17 mouse cellular contexts compared by ENCODE assay signal in genomic region chr7:127759716-127760115, GRCm38 (mm10). TPM values are rescaled to one million over a fixed set of nuclear protein-coding genes. Genes with fewer than 3 reads are reported as not detected.
A peak's percentile ranks its signal among the peaks of the same experiment; 100 is the strongest.
DNase-seq lines count a peak whose midpoint lies in the region; ATAC-seq lines count a peak whose summit lies in the region.
"Had no signal": no experiment of that assay in that cellular context is flagged by ENCODE, and none has a peak within 500 bp of the region (broad histone marks: within the 10 kb centered on the region; RNA-seq: fewer than 3 reads in every experiment).

No protein-coding gene starts in this region.

- no peak overlapping the region for H3K27ac ChIP-seq in heart, embryonic 16.5 days (ENCODE audit: low read length)
- no peak overlapping the region for H3K27ac ChIP-seq in neural tube, embryonic 13.5 days (replicated peaks)
- H3K27ac ChIP-seq: hindbrain, embryonic 12.5 days had no signal

- WGBS in heart, embryonic 16.5 days = 32% methylated on average over 6 of the region's 6 CpGs
- WGBS in neural tube, embryonic 13.5 days = 81% methylated on average over 6 of the region's 6 CpGs

- no peaks in the 10 kb centered on the region for H3K9me3 ChIP-seq in heart, embryonic 16.5 days (replicated peaks; ENCODE audit: control insufficient read depth, low read length)
- no peaks in the 10 kb centered on the region for H3K9me3 ChIP-seq in neural tube, embryonic 13.5 days
- H3K9me3 ChIP-seq: hindbrain, embryonic 12.5 days; limb, embryonic 15.5 days had no signal

- ATAC-seq in heart, embryonic 16.5 days (replicated peaks; ENCODE audit: extremely low read depth, insufficient read depth, low FRiP score) = no peak
- ATAC-seq in neural tube, embryonic 13.5 days (ENCODE audit: low read depth) = no peak
- ATAC-seq in granulocyte monocyte progenitor cell, adult 5-6 weeks (replicated peaks; ENCODE audit: poor library complexity, severe bottlenecking) = peak; percentile 72

- no peak for DNase-seq in heart, adult 8-10 months (ENCODE audit: low spot score)
- DNase-seq in neural tube, embryonic 10.5 days (ENCODE audit: extremely low spot score, low spot score) = no peak
- peak; percentile 23 for DNase-seq in splenic B cell, adult 2 months (ENCODE audit: low read depth, low spot score)
- DNase-seq in cerebellum, postnatal 4 days (ENCODE audit: low spot score in 2 of 2) = no peak
- DNase-seq: adrenal gland, postnatal 36 days; cerebellum, adult 18-20 months; spleen, adult 18-20 months had no signal

- H3K4me1 ChIP-seq in heart, embryonic 16.5 days (ENCODE audit: control insufficient read depth, insufficient read depth, low read length) = peaks cover 12% of the 10 kb centered on the region
- H3K4me1 ChIP-seq in neural tube, embryonic 13.5 days (replicated peaks) = peaks cover 32% of the 10 kb centered on the region

- no peaks in the 10 kb centered on the region for H3K27me3 ChIP-seq in heart, embryonic 16.5 days (ENCODE audit: control insufficient read depth, insufficient read depth, low read length)
- H3K27me3 ChIP-seq in neural tube, embryonic 13.5 days = no peaks in the 10 kb centered on the region
- H3K27me3 ChIP-seq in splenic B cell, adult 2 months (ENCODE audit: control insufficient read depth, insufficient read depth, low read length, poor library complexity, severe bottlenecking) = no peaks in the 10 kb centered on the region
- H3K27me3 ChIP-seq: hindbrain, embryonic 12.5 days; limb, embryonic 15.5 days had no signal

- H3K4me2 ChIP-seq in heart, embryonic 16.5 days (ENCODE audit: low read depth, low read length) = peak overlapping the region; percentile 19; the same call in 1 of the 2 replicates
- H3K4me2 ChIP-seq in neural tube, embryonic 13.5 days = no peak overlapping the region
- H3K4me2 ChIP-seq: hindbrain, embryonic 12.5 days; limb, embryonic 15.5 days had no signal

- no peak overlapping the region for H3K9ac ChIP-seq in heart, embryonic 16.5 days (ENCODE audit: low read length)
- H3K9ac ChIP-seq in neural tube, embryonic 13.5 days = peak overlapping the region; percentile 31; the same call in 1 of the 2 replicates
- H3K9ac ChIP-seq: hindbrain, embryonic 12.5 days; limb, embryonic 15.5 days had no signal

- H3K4me3 ChIP-seq in heart, embryonic 16.5 days (ENCODE audit: low read length) = no peak overlapping the region
- H3K4me3 ChIP-seq in neural tube, embryonic 13.5 days = no peak overlapping the region
- H3K4me3 ChIP-seq: erythroblast, embryonic 14.5 days; hindbrain, embryonic 12.5 days; limb, embryonic 15.5 days had no signal

- H3K36me3 ChIP-seq in heart, embryonic 16.5 days (ENCODE audit: control insufficient read depth, insufficient read depth) = peaks cover 8% of the 10 kb centered on the region; the same call in 1 of the 2 replicates
- peaks cover 94% of the 10 kb centered on the region for H3K36me3 ChIP-seq in neural tube, embryonic 13.5 days
- H3K36me3 ChIP-seq in splenic B cell, adult 2 months (ENCODE audit: control insufficient read depth, insufficient read depth, low read length, poor library complexity, severe bottlenecking) = 0 out of 2 replicates have a peak, but pooled peaks cover 2% of the 10 kb centered on the region

RNA-seq across cellular contexts. Expression of gene Orai3, which starts 9.9 kb away (rescaled TPM):
- polyA plus RNA-seq in heart, embryonic 16.5 days (2015; fragmentation: Nextera tagmentation; extraction: Ambion mirVana) = 20.3 and 21.4 TPM in 2 replicates
- 10 to 100 TPM; 20.0 to 26.6 (median 24.7) TPM for total RNA-seq in heart, adult 8-10 months (2022)
- polyA plus RNA-seq in neural tube, embryonic 13.5 days (2015; fragmentation: Nextera tagmentation; extraction: Ambion mirVana) = 9.7 and 9.9 TPM in 2 replicates
- total RNA-seq in granulocyte monocyte progenitor cell, adult 5-6 weeks (2014; fragmentation: Nextera tagmentation) = 36.8 and 41.2 TPM in 2 replicates
- 22.7 and 22.8 TPM in 2 replicates for total RNA-seq in granulocyte monocyte progenitor cell, adult 5-6 weeks (2017)

RNA-seq across cellular contexts. Expression of gene Fbxl19, which starts 15.4 kb away (rescaled TPM):
- polyA plus RNA-seq in heart, embryonic 16.5 days (2015; fragmentation: Nextera tagmentation; extraction: Ambion mirVana) = 1.3 and 2.1 TPM in 2 replicates
- total RNA-seq in heart, adult 8-10 months (2022) = 1 to 10 TPM; 1.9 to 4.9 (median 3.2) TPM
- 8.0 and 8.8 TPM in 2 replicates for polyA plus RNA-seq in neural tube, embryonic 13.5 days (2015; fragmentation: Nextera tagmentation; extraction: Ambion mirVana)
- 11.1 and 11.7 TPM in 2 replicates for total RNA-seq in granulocyte monocyte progenitor cell, adult 5-6 weeks (2014; fragmentation: Nextera tagmentation)
- total RNA-seq in granulocyte monocyte progenitor cell, adult 5-6 weeks (2017) = 13.8 and 17.7 TPM in 2 replicates

RNA-seq across cellular contexts. Expression of gene Setd1a, which starts 16.8 kb away (rescaled TPM):
- polyA plus RNA-seq in heart, embryonic 16.5 days (2015; fragmentation: Nextera tagmentation; extraction: Ambion mirVana) = 10.3 and 12.3 TPM in 2 replicates
- total RNA-seq in heart, adult 8-10 months (2022) = 10 to 100 TPM; 15.4 to 23.1 (median 17.9) TPM
- polyA plus RNA-seq in neural tube, embryonic 13.5 days (2015; fragmentation: Nextera tagmentation; extraction: Ambion mirVana) = 19.0 and 20.9 TPM in 2 replicates
- 59.6 and 105 TPM in 2 replicates for total RNA-seq in granulocyte monocyte progenitor cell, adult 5-6 weeks (2014; fragmentation: Nextera tagmentation)
- total RNA-seq in granulocyte monocyte progenitor cell, adult 5-6 weeks (2017) = 11.9 and 12.4 TPM in 2 replicates

RNA-seq across cellular contexts. Expression of gene Gm49388, which starts 25.7 kb away (rescaled TPM):
- not detected in 2 replicates for polyA plus RNA-seq in heart, embryonic 16.5 days (2015; fragmentation: Nextera tagmentation; extraction: Ambion mirVana)
- 1 to 10 TPM; 1.9 to 3.3 (median 2.7) TPM for total RNA-seq in heart, adult 8-10 months (2022)
- polyA plus RNA-seq in neural tube, embryonic 13.5 days (2015; fragmentation: Nextera tagmentation; extraction: Ambion mirVana) = not detected in 2 replicates
- total RNA-seq in granulocyte monocyte progenitor cell, adult 5-6 weeks (2014; fragmentation: Nextera tagmentation) = not detected in 2 replicates
- total RNA-seq in granulocyte monocyte progenitor cell, adult 5-6 weeks (2017) = 1.2 TPM in 1 of 2 replicates, not detected in the other
- polyA plus RNA-seq: erythroblast, embryonic 14.5 days; frontal cortex, adult 2 months; hindbrain, embryonic 12.5 days; kidney, embryonic 14.5 days; limb, embryonic 15.5 days; thymus, postnatal 0 days had no signal

RNA-seq across cellular contexts. Expression of gene Ctf2, which starts 27.8 kb away (rescaled TPM):
- 0.11 TPM in 2 replicates for polyA plus RNA-seq in heart, embryonic 16.5 days (2015; fragmentation: Nextera tagmentation; extraction: Ambion mirVana)
- not detected for total RNA-seq in heart, adult 8-10 months (2022)
- polyA plus RNA-seq in neural tube, embryonic 13.5 days (2015; fragmentation: Nextera tagmentation; extraction: Ambion mirVana) = not detected in 2 replicates
- total RNA-seq in granulocyte monocyte progenitor cell, adult 5-6 weeks (2014; fragmentation: Nextera tagmentation) = not detected in 2 replicates
- total RNA-seq in granulocyte monocyte progenitor cell, adult 5-6 weeks (2017) = 0.31 TPM in 1 of 2 replicates, not detected in the other
- total RNA-seq: adrenal gland, postnatal 36 days; layer of hippocampus, postnatal 14 days had no signal
- polyA plus RNA-seq: frontal cortex, adult 2 months; hindbrain, embryonic 12.5 days; thymus, postnatal 0 days had no signal
